Mouse (Mus musculus) embryonic facial prominence, embryonic 12.5 days (tissue): ENCODE results near the gene Tdp1. TPM values are rescaled to one million over a fixed set of nuclear protein-coding genes. Genes with fewer than 3 reads are reported as not detected.

Source experiments
- ATAC-seq: fragments of 200-750 bp; cut with Nextera tagmentation; 2 replicates; pipeline ENCODE4 v1.8.0; 2017; ENCODE audit not compliant: insufficient number of reproducible peaks, insufficient read depth, low FRiP score, low TSS enrichment
- H3K27ac ChIP-seq: fragments of 300-500 bp; sonication (generic); 2 replicates; pipeline ENCODE4 v1.5.1; 2016; ENCODE audit warnings: mild to moderate bottlenecking
- H3K27me3 ChIP-seq: fragments of 300-500 bp; sonication (generic); 2 replicates; pipeline ENCODE4 v1.6.1; 2016; ENCODE audit warnings: mild to moderate bottlenecking, moderate library complexity
- H3K36me3 ChIP-seq: fragments of 300-500 bp; sonication (generic); 2 replicates; pipeline ENCODE4 v1.6.1; 2016; ENCODE audit warnings: mild to moderate bottlenecking
- H3K4me1 ChIP-seq: fragments of 300-500 bp; sonication (generic); 2 replicates; pipeline ENCODE4 v1.6.1; 2016
- H3K4me2 ChIP-seq: fragments of 300-500 bp; sonication (generic); replicated peaks from 2 replicates; pipeline ENCODE4 v1.6.1; 2016; ENCODE audit warnings: mild to moderate bottlenecking, moderate library complexity
- H3K4me3 ChIP-seq: fragments of 300-500 bp; sonication (generic); 2 replicates; pipeline ENCODE4 v1.5.1; 2016; ENCODE audit warnings: mild to moderate bottlenecking
- H3K9ac ChIP-seq: fragments of 300-500 bp; sonication (generic); 2 replicates; pipeline ENCODE4 v1.6.1; 2016; ENCODE audit warnings: mild to moderate bottlenecking, moderate library complexity
- H3K9me3 ChIP-seq: fragments of 300-500 bp; sonication (generic); 2 replicates; pipeline ENCODE4 v1.6.1; 2016; ENCODE audit warnings: mild to moderate bottlenecking, moderate library complexity
- WGBS: fragments of 180-500 bp; shearing (Covaris S2); methylation state at CpG from one replicate; pipeline ENCODE4 v1.1.7; 2016; 5-methylcytosine and 5-hydroxymethylcytosine counted together
- polyA plus RNA-seq: library from polyadenylated mRNA; unstranded; fragments of >200 nt; fragmentation: Nextera tagmentation; extraction: Ambion mirVana; gene quantifications from 2 replicates; pipeline ENCODE4 v1.2.1, GENCODE M21; 2016

Gene Tdp1
- polyA plus RNA-seq, 1 experiment from 2014 or later: 76.6 TPM

- no peak overlapping the region for H3K9ac ChIP-seq
- H3K4me1 ChIP-seq: no peaks in the 10 kb centered on the region
- no peak for ATAC-seq
- H3K4me2 ChIP-seq: no peak overlapping the region
- H3K36me3 ChIP-seq: no peaks in the 10 kb centered on the region
- no peaks in the 10 kb centered on the region for H3K9me3 ChIP-seq
- no peaks in the 10 kb centered on the region for H3K27me3 ChIP-seq
- no peak overlapping the region for H3K4me3 ChIP-seq
- H3K27ac ChIP-seq: no peak overlapping the region
- 94% methylated on average over 5 of the region's 5 CpGs for WGBS
Measured at GRCm38 (mm10) chr12:99986797-99987196, 102.5 kb downstream of the Tdp1 start.

GRCm38 (mm10) chr12:99988144-99988543, 103.8 kb downstream of the Tdp1 start:
- 85% methylated on average over 2 of the region's 2 CpGs for WGBS
- Histone ChIP-seq H3K36me3 (no peaks in the 10 kb centered on the region), H3K4me1 (no peaks in the 10 kb centered on the region), H3K9ac (no peak overlapping the region), H3K9me3 (no peaks in the 10 kb centered on the region), H3K4me2 (no peak overlapping the region), H3K27ac (no peak overlapping the region), H3K4me3 (no peak overlapping the region), H3K27me3 (no peaks in the 10 kb centered on the region)
- no peak for ATAC-seq

DNA sequence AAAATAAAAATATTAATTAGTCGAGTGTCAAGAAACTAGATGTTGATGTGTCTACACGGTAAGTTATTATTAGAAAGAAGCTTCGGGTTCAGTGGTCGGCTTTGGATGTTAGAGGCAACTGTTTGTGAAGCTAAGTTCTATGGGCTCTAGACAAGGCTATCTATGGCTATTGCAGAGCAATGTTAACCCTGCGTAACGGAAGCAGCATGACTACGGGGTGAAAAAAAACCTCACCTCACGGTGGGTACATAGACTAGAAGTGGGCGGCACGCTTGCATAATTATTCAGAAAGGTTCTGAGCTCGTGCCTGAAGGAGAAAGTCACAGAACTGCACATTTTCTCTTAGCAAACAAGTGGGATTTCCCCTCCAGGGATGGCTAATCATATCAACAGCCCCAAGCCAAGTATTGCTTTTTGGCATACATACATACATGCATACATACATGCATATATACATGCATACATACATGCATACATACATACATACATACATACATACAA, 108.1 kb downstream of the Tdp1 start:
- no peaks in the 10 kb centered on the region for H3K9me3 ChIP-seq
- H3K4me3 ChIP-seq: no peak overlapping the region
- no peaks in the 10 kb centered on the region for H3K27me3 ChIP-seq
- WGBS: 88% methylated on average over 11 of the region's 11 CpGs
- H3K4me2 ChIP-seq: no peak overlapping the region
- no peak for ATAC-seq
- no peaks in the 10 kb centered on the region for H3K4me1 ChIP-seq
- H3K36me3 ChIP-seq: no peaks in the 10 kb centered on the region
- H3K9ac ChIP-seq: no peak overlapping the region
- H3K27ac ChIP-seq: no peak overlapping the region

DNA sequence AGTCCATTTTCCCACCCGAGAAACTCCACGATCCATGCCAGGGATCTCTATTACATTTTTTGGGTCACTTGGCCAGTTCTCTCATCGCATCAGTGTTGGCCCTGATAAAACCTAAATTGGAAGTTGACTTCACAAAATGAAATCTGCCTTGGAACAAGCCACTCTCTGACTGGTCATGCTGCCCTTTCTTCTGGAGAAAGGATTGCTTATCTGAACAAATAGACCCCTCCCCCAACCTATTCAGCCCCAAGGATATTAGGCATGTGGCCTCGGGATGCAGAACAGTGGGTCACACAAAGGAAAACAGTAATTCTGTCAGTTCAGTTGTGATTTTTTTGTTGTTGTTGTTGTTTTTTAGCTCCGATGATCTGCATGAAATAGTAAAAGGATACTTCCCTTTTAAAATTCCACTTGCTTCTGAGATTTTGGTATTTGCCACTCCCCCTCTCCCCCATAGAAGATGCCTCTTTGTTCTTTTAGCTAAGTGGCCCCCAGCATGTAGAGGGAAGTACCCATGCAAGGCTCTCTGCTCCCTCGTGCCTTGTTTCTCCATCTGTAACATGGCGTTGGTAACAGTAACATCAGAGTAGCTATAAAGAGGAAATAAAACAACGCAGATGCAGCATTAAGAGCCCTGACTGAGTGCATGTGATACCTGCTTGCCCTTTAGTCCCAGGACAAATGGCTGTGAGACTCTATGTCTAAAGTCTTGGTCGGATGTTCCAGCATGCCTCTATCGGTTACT, 109.0 kb downstream of the Tdp1 start:
- Histone ChIP-seq H3K27ac (no peak overlapping the region), H3K4me3 (no peak overlapping the region), H3K9ac (no peak overlapping the region), H3K9me3 (no peaks in the 10 kb centered on the region), H3K27me3 (no peaks in the 10 kb centered on the region), H3K4me2 (no peak overlapping the region), H3K36me3 (no peaks in the 10 kb centered on the region), H3K4me1 (no peaks in the 10 kb centered on the region)
- ATAC-seq: no peak
- WGBS: 78% methylated on average over 10 of the region's 10 CpGs

DNA sequence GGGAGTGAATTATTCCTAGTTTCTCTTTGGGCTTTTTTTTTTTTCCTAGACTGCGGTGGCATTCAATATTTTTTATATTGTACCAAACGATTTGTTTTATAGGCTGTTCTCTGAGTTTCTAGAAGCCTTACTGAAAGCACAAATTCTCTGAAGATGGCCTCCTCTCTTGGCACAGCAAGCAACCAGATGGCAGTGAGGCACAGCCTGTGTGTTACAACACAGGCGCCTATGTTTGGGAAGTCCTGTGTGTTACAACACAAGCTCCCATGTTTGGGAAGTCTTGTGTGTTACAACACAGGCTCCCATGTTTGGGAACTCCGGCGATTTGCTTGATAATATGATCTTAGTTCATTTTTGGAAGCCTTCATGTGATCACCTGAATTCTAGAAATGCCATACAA, 111.6 kb downstream of the Tdp1 start:
- no peak overlapping the region for H3K27ac ChIP-seq
- H3K27me3 ChIP-seq: no peaks in the 10 kb centered on the region
- no peaks in the 10 kb centered on the region for H3K4me1 ChIP-seq
- no peak for ATAC-seq
- whole genome bisulfite sequencing: 93% methylated on average over 5 of the region's 5 CpGs
- H3K9ac ChIP-seq: no peak overlapping the region
- no peak overlapping the region for H3K4me3 ChIP-seq
- H3K4me2 ChIP-seq: no peak overlapping the region
- no peaks in the 10 kb centered on the region for H3K36me3 ChIP-seq
- H3K9me3 ChIP-seq: no peaks in the 10 kb centered on the region

DNA sequence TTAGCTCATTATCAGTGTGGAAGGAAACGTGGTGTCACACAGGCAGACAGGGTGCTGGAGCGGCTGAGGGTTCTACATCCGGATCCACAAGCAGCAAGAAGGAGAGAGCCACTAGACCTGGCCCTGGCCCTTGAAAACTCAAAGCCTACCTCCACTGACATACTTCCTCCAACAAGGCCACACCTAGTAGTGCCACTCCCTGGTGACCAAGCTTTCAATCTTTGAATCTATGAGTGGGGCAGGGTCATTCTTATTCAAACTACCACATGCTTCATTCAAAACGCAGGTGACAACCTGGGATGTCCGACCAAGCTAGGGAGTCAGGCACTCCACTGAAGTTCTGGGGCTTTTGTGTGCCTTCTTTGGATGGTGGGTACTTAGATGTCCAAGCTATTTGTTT, 115.4 kb downstream of the Tdp1 start:
- H3K4me1 ChIP-seq: no peaks in the 10 kb centered on the region
- no peaks in the 10 kb centered on the region for H3K36me3 ChIP-seq
- 78% methylated on average over 5 of the region's 5 CpGs for WGBS
- ATAC-seq: no peak
- no peak overlapping the region for H3K9ac ChIP-seq
- H3K9me3 ChIP-seq: no peaks in the 10 kb centered on the region
- no peak overlapping the region for H3K4me3 ChIP-seq
- no peaks in the 10 kb centered on the region for H3K27me3 ChIP-seq
- H3K27ac ChIP-seq: no peak overlapping the region
- no peak overlapping the region for H3K4me2 ChIP-seq

DNA sequence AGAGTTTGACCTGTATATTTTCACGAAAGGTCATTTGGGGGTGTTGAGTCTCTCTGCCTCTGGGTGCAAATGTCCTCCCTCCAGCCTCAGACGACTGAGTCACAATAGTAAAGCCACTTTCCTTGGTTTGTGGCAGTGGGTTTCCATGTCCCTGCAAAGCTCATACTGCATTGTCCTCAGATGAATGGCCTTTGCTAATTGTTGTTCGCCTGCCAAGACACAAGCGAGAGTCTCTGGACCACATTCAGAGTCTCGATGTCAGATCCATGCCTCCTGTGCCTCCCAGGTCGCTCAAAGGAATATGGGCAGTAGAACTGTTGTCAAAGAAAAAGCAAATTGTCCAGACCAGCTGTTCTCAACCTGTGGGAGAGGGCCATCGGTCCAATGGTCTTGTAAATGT, 116.1 kb downstream of the Tdp1 start:
- Histone ChIP-seq H3K4me3 (no peak overlapping the region), H3K36me3 (no peaks in the 10 kb centered on the region), H3K9ac (no peak overlapping the region), H3K4me1 (no peaks in the 10 kb centered on the region), H3K4me2 (no peak overlapping the region), H3K9me3 (no peaks in the 10 kb centered on the region), H3K27me3 (no peaks in the 10 kb centered on the region), H3K27ac (no peak overlapping the region)
- ATAC-seq: no peak
- 85% methylated on average over 7 of the region's 7 CpGs for WGBS

DNA sequence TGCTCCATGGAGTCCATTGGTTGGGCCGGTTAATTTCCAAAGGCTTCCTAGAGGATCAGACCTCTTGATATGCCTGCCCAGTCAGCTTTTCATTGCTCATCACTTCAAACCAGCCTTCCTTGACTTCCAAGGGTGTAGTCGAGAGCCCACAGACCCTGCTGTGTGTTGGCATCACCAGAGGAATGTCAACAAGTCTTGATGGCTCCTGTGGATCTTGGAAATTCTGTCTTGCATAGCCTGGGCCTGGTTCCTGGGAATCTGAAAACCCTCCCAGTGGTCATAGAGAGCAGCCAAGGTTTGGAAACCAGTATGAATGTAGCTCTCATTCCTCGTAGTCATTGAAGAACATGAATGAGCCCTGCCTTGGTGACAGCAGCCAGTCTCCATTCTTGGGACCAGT, 116.9 kb downstream of the Tdp1 start:
- H3K4me1 ChIP-seq: no peaks in the 10 kb centered on the region
- H3K9ac ChIP-seq: no peak overlapping the region
- H3K27ac ChIP-seq: no peak overlapping the region
- H3K4me2 ChIP-seq: no peak overlapping the region
- WGBS: 90% methylated on average over 3 of the region's 3 CpGs
- H3K9me3 ChIP-seq: no peaks in the 10 kb centered on the region
- H3K27me3 ChIP-seq: no peaks in the 10 kb centered on the region
- no peak overlapping the region for H3K4me3 ChIP-seq
- no peaks in the 10 kb centered on the region for H3K36me3 ChIP-seq
- no peak for ATAC-seq

DNA sequence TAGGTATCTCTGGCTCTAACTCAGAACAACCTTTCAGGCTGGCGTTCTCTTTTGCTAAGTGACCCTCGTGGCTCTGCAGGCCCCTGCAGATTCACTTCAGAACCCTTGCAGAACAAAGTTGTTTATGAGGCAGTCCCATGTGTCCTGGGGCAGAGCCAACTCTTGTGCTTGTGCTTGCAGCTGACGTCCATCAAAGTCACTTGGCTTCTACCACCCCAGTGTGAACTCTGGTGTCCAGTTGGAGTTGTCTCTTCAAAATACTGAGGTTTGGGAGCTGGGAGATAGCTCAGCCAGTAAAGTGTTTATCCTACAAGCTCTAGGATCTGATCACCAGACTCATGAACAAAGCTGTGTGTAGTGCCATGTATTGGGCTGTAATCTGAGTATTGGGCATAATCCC, 117.6 kb downstream of the Tdp1 start:
- Histone ChIP-seq H3K4me3 (no peak overlapping the region), H3K36me3 (no peaks in the 10 kb centered on the region), H3K27me3 (no peaks in the 10 kb centered on the region), H3K9me3 (no peaks in the 10 kb centered on the region), H3K27ac (no peak overlapping the region), H3K9ac (no peak overlapping the region), H3K4me2 (no peak overlapping the region), H3K4me1 (no peaks in the 10 kb centered on the region)
- ATAC-seq: no peak
- 88% methylated on average over 3 of the region's 3 CpGs for WGBS

- ATAC-seq: peak; percentile 64; the same call in 1 of the 2 replicates
- Histone ChIP-seq H3K9me3 (no peaks in the 10 kb centered on the region), H3K4me3 (no peak overlapping the region), H3K27me3 (no peaks in the 10 kb centered on the region), H3K4me1 (no peaks in the 10 kb centered on the region), H3K36me3 (no peaks in the 10 kb centered on the region), H3K9ac (no peak overlapping the region), H3K27ac (no peak overlapping the region), H3K4me2 (no peak overlapping the region)
- 38% methylated on average over 8 of the region's 8 CpGs for WGBS
Measured at GRCm38 (mm10) chr12:100002914-100003587, 118.7 kb downstream of the Tdp1 start.
